Mouse (Mus musculus): ENCODE measurements around the gene Tmem43.

Gene Tmem43

GRCm38 (mm10) chr6:91488496-91489212 lies 15.2 kb downstream of the Tmem43 start:
- DNase-seq (ENCODE audit: low read depth, low spot score), result no peak

- DNase-seq (ENCODE audit: low read depth, low spot score), result no peak
Observed at GRCm38 (mm10) chr6:91489872-91490271, 16.4 kb downstream of the Tmem43 start.

- DNase-seq (ENCODE audit: low read depth, low spot score), result no peak
Observed at GRCm38 (mm10) chr6:91491004-91491403, 17.5 kb downstream of the Tmem43 start.

- DNase-seq (ENCODE audit: low read depth, low spot score), result no peak
Observed at GRCm38 (mm10) chr6:91493053-91493452, 19.6 kb downstream of the Tmem43 start.

- no peak for DNase-seq (ENCODE audit: low read depth, low spot score)
Observed at GRCm38 (mm10) chr6:91494526-91494925, 21.0 kb downstream of the Tmem43 start.

- no peak for DNase-seq (ENCODE audit: low read depth, low spot score)
Observed at GRCm38 (mm10) chr6:91503302-91503701, 29.8 kb downstream of the Tmem43 start.

- DNase-seq (ENCODE audit: low read depth, low spot score), result no peak
Observed at GRCm38 (mm10) chr6:91506036-91506435, 32.5 kb downstream of the Tmem43 start.

GRCm38 (mm10) chr6:91508041-91508440 lies 34.5 kb downstream of the Tmem43 start:
- DNase-seq (ENCODE audit: low read depth, low spot score), result no peak

GRCm38 (mm10) chr6:91509326-91509725 lies 35.8 kb downstream of the Tmem43 start:
- DNase-seq (ENCODE audit: low read depth, low spot score), result peak; percentile 25

GRCm38 (mm10) chr6:91510211-91510610 lies 36.7 kb downstream of the Tmem43 start:
- no peak for DNase-seq (ENCODE audit: low read depth, low spot score)

- DNase-seq (ENCODE audit: low read depth, low spot score), result no peak
Observed at GRCm38 (mm10) chr6:91514135-91514534, 40.6 kb downstream of the Tmem43 start.

- DNase-seq (ENCODE audit: low read depth, low spot score), result no peak
Observed at GRCm38 (mm10) chr6:91514737-91515362, 41.3 kb downstream of the Tmem43 start.

GRCm38 (mm10) chr6:91515545-91516449 lies 42.3 kb downstream of the Tmem43 start, which contains the start of the genes Xpc and Lsm3:
Gene Xpc, minus strand, starts transcription at chr6:91515888.
Gene Lsm3, plus strand, starts transcription at chr6:91515928.
- peak; percentile 97 for DNase-seq (ENCODE audit: low read depth, low spot score)

- no peak for DNase-seq (ENCODE audit: low read depth, low spot score)
Observed at GRCm38 (mm10) chr6:91518454-91519020, 45.0 kb downstream of the Tmem43 start.

- DNase-seq (ENCODE audit: low read depth, low spot score), result no peak
Observed at GRCm38 (mm10) chr6:91522816-91523215, 49.3 kb downstream of the Tmem43 start.

GRCm38 (mm10) chr6:91525544-91525943 lies 52.0 kb downstream of the Tmem43 start:
- DNase-seq (ENCODE audit: low read depth, low spot score), result no peak

- peak; percentile 41 for DNase-seq (ENCODE audit: low read depth, low spot score)
Observed at GRCm38 (mm10) chr6:91527227-91527860, 53.8 kb downstream of the Tmem43 start.

GRCm38 (mm10) chr6:91528265-91528664 lies 54.8 kb downstream of the Tmem43 start:
- DNase-seq (ENCODE audit: low read depth, low spot score), result no peak

- DNase-seq (ENCODE audit: low read depth, low spot score), result no peak
Observed at GRCm38 (mm10) chr6:91530673-91531072, 57.2 kb downstream of the Tmem43 start.

- no peak for DNase-seq (ENCODE audit: low read depth, low spot score)
Observed at GRCm38 (mm10) chr6:91531276-91531675, 57.8 kb downstream of the Tmem43 start.

GRCm38 (mm10) chr6:91532661-91533060 lies 59.2 kb downstream of the Tmem43 start:
- no peak for DNase-seq (ENCODE audit: low read depth, low spot score)

Measured in retina, postnatal 7 days (tissue).